Mouse (Mus musculus): ENCODE measurements around the gene Bcor. TPM values are rescaled to one million over a fixed set of nuclear protein-coding genes. Genes with fewer than 3 reads are reported as not detected.

Gene Bcor
- polyA plus RNA-seq, 1 experiment: 13.6 TPM

GRCm38 (mm10) chrX:12065782-12066181 is 94.4 kb downstream of the Bcor start:
- H3K27ac ChIP-seq (ENCODE audit: control insufficient read depth, insufficient read depth, low read depth, low read length, poor library complexity): no peak overlapping the region
- no peak overlapping the region for H3K4me3 ChIP-seq (replicated peaks; ENCODE audit: control insufficient read depth, low read depth, low read length)
- no peaks in the 10 kb centered on the region; the same call in 1 of the 2 replicates for H3K4me1 ChIP-seq (ENCODE audit: control insufficient read depth, insufficient read depth, low read length)
- WGBS: 33% methylated on average over 9 of the region's 9 CpGs
- TF ChIP-seq CTCF (IDR thresholded peaks at IDR 0.05; ENCODE audit: control insufficient read depth, insufficient read depth, low read length) (no peak), POLR2A (IDR thresholded peaks at IDR 0.05; ENCODE audit: borderline replicate concordance, control insufficient read depth, low read depth, low read length) (no peak)

GRCm38 (mm10) chrX:12062932-12063260 is 97.3 kb downstream of the Bcor start:
- H3K27ac ChIP-seq (ENCODE audit: control insufficient read depth, insufficient read depth, low read depth, low read length, poor library complexity): no peak overlapping the region
- H3K4me1 ChIP-seq (ENCODE audit: control insufficient read depth, insufficient read depth, low read length): no peaks in the 10 kb centered on the region; the same call in 1 of the 2 replicates
- no peak for TF ChIP-seq CTCF (IDR thresholded peaks at IDR 0.05; ENCODE audit: control insufficient read depth, insufficient read depth, low read length)
- TF ChIP-seq POLR2A (IDR thresholded peaks at IDR 0.05; ENCODE audit: borderline replicate concordance, control insufficient read depth, low read depth, low read length): no peak
- H3K4me3 ChIP-seq (replicated peaks; ENCODE audit: control insufficient read depth, low read depth, low read length): no peak overlapping the region
- 76% methylated on average over 6 of the region's 6 CpGs for WGBS

GRCm38 (mm10) chrX:12062121-12062931 is 97.8 kb downstream of the Bcor start:
- TF ChIP-seq CTCF (IDR thresholded peaks at IDR 0.05; ENCODE audit: control insufficient read depth, insufficient read depth, low read length): no peak
- TF ChIP-seq POLR2A (IDR thresholded peaks at IDR 0.05; ENCODE audit: borderline replicate concordance, control insufficient read depth, low read depth, low read length): no peak
- WGBS: 65% methylated on average over 24 of the region's 24 CpGs
- no peaks in the 10 kb centered on the region; the same call in 1 of the 2 replicates for H3K4me1 ChIP-seq (ENCODE audit: control insufficient read depth, insufficient read depth, low read length)
- H3K27ac ChIP-seq (ENCODE audit: control insufficient read depth, insufficient read depth, low read depth, low read length, poor library complexity): no peak overlapping the region
- H3K4me3 ChIP-seq (replicated peaks; ENCODE audit: control insufficient read depth, low read depth, low read length): no peak overlapping the region

- no peak overlapping the region for H3K27ac ChIP-seq (ENCODE audit: control insufficient read depth, insufficient read depth, low read depth, low read length, poor library complexity)
- 74% methylated on average over 3 of the region's 3 CpGs for WGBS
- H3K4me3 ChIP-seq (replicated peaks; ENCODE audit: control insufficient read depth, low read depth, low read length): no peak overlapping the region
- TF ChIP-seq CTCF (IDR thresholded peaks at IDR 0.05; ENCODE audit: control insufficient read depth, insufficient read depth, low read length) (no peak), POLR2A (IDR thresholded peaks at IDR 0.05; ENCODE audit: borderline replicate concordance, control insufficient read depth, low read depth, low read length) (no peak)
- H3K4me1 ChIP-seq (ENCODE audit: control insufficient read depth, insufficient read depth, low read length): no peaks in the 10 kb centered on the region; the same call in 1 of the 2 replicates
Measured at GRCm38 (mm10) chrX:12060848-12061247, 99.3 kb downstream of the Bcor start.

- Histone ChIP-seq H3K4me3 (replicated peaks; ENCODE audit: control insufficient read depth, low read depth, low read length) (no peak overlapping the region), H3K27ac (ENCODE audit: control insufficient read depth, insufficient read depth, low read depth, low read length, poor library complexity) (no peak overlapping the region), H3K4me1 (ENCODE audit: control insufficient read depth, insufficient read depth, low read length) (no peaks in the 10 kb centered on the region)
- 95% methylated on average over 11 of the region's 11 CpGs for WGBS
- no peak for TF ChIP-seq POLR2A (IDR thresholded peaks at IDR 0.05; ENCODE audit: borderline replicate concordance, control insufficient read depth, low read depth, low read length)
Measured at GRCm38 (mm10) chrX:12057210-12057609, 102.9 kb downstream of the Bcor start.

GRCm38 (mm10) chrX:12053315-12053914 is 106.7 kb downstream of the Bcor start:
- 77% methylated on average over 9 of the region's 9 CpGs for WGBS
- H3K4me3 ChIP-seq (replicated peaks; ENCODE audit: control insufficient read depth, low read depth, low read length): no peak overlapping the region
- no peak overlapping the region for H3K27ac ChIP-seq (ENCODE audit: control insufficient read depth, insufficient read depth, low read depth, low read length, poor library complexity)
- TF ChIP-seq CTCF (IDR thresholded peaks at IDR 0.05; ENCODE audit: control insufficient read depth, insufficient read depth, low read length): no peak
- no peak for TF ChIP-seq POLR2A (IDR thresholded peaks at IDR 0.05; ENCODE audit: borderline replicate concordance, control insufficient read depth, low read depth, low read length)
- H3K4me1 ChIP-seq (ENCODE audit: control insufficient read depth, insufficient read depth, low read length): no peaks in the 10 kb centered on the region; the same call in 1 of the 2 replicates

GRCm38 (mm10) chrX:12052651-12053050 is 107.5 kb downstream of the Bcor start:
- no peak for TF ChIP-seq POLR2A (IDR thresholded peaks at IDR 0.05; ENCODE audit: borderline replicate concordance, control insufficient read depth, low read depth, low read length)
- TF ChIP-seq CTCF (IDR thresholded peaks at IDR 0.05; ENCODE audit: control insufficient read depth, insufficient read depth, low read length): no peak
- Histone ChIP-seq H3K4me1 (ENCODE audit: control insufficient read depth, insufficient read depth, low read length) (no peaks in the 10 kb centered on the region; the same call in 1 of the 2 replicates), H3K27ac (ENCODE audit: control insufficient read depth, insufficient read depth, low read depth, low read length, poor library complexity) (no peak overlapping the region), H3K4me3 (replicated peaks; ENCODE audit: control insufficient read depth, low read depth, low read length) (no peak overlapping the region)
- WGBS: 90% methylated on average over 1 of the region's 1 CpGs

- 75% methylated on average over 11 of the region's 11 CpGs for WGBS
- no peak overlapping the region for H3K27ac ChIP-seq (ENCODE audit: control insufficient read depth, insufficient read depth, low read depth, low read length, poor library complexity)
Measured at GRCm38 (mm10) chrX:12048721-12049120, 111.4 kb downstream of the Bcor start.

More at GRCm38 (mm10) chrX:12048721-12049120, 111.4 kb downstream of the Bcor start:
- TF ChIP-seq POLR2A (IDR thresholded peaks at IDR 0.05; ENCODE audit: borderline replicate concordance, control insufficient read depth, low read depth, low read length) (no peak), CTCF (IDR thresholded peaks at IDR 0.05; ENCODE audit: control insufficient read depth, insufficient read depth, low read length) (no peak)
- Histone ChIP-seq H3K4me1 (ENCODE audit: control insufficient read depth, insufficient read depth, low read length) (no peaks in the 10 kb centered on the region; the same call in 1 of the 2 replicates), H3K4me3 (replicated peaks; ENCODE audit: control insufficient read depth, low read depth, low read length) (no peak overlapping the region)

Measured in bone marrow, adult 2 months (tissue).